Comparison of ENCODE assay signal across 8 mouse cellular contexts in genomic region chr5:52476826-52477225, GRCm38 (mm10). TPM values are rescaled to one million over a fixed set of nuclear protein-coding genes. Genes with fewer than 3 reads are reported as not detected.
DNase-seq lines count a peak whose midpoint lies in the region; ATAC-seq and TF ChIP-seq lines count a peak whose summit lies in the region.

No protein-coding gene starts in this region.

- no peak overlapping the region for H3K27ac ChIP-seq in cerebellum, adult 2 months (ENCODE audit: insufficient read depth, low read length)
- H3K27ac ChIP-seq in embryonic facial prominence, embryonic 13.5 days, result peak overlapping the region; percentile 24
- 0 out of 2 replicates have a peak overlapping the region, but pooled peaks have one; percentile 57 for H3K27ac ChIP-seq in hindbrain, embryonic 12.5 days
- H3K27ac ChIP-seq in midbrain, embryonic 10.5 days (replicated peaks), result peak overlapping the region; percentile 83

- no peaks in the 10 kb centered on the region for H3K27me3 ChIP-seq in cerebellum, adult 2 months (ENCODE audit: control insufficient read depth, insufficient read depth, low read length)
- peaks cover 16% of the 10 kb centered on the region for H3K27me3 ChIP-seq in embryonic facial prominence, embryonic 13.5 days
- H3K27me3 ChIP-seq in hindbrain, embryonic 12.5 days, result no peaks in the 10 kb centered on the region
- H3K27me3 ChIP-seq in midbrain, embryonic 10.5 days (ENCODE audit: low read depth, poor library complexity, severe bottlenecking), result peaks cover 22% of the 10 kb centered on the region

- H3K4me3 ChIP-seq in cerebellum, adult 2 months (replicated peaks; ENCODE audit: insufficient read depth, low read depth, low read length), result peak overlapping the region; percentile 45
- H3K4me3 ChIP-seq in embryonic facial prominence, embryonic 13.5 days, result peak overlapping the region; percentile 52
- H3K4me3 ChIP-seq in hindbrain, embryonic 12.5 days, result peak overlapping the region; percentile 42
- H3K4me3 ChIP-seq in midbrain, embryonic 10.5 days, result peak overlapping the region; percentile 56

- peak overlapping the region; percentile 63 for H3K9ac ChIP-seq in embryonic facial prominence, embryonic 13.5 days
- H3K9ac ChIP-seq in hindbrain, embryonic 12.5 days, result peak overlapping the region; percentile 49

- ATAC-seq in embryonic facial prominence, embryonic 13.5 days (ENCODE audit: insufficient number of reproducible peaks, insufficient read depth, low FRiP score, low TSS enrichment, low read depth), result no peak
- ATAC-seq in hindbrain, embryonic 12.5 days (ENCODE audit: low FRiP score), result 0 out of 2 replicates have a peak, but pooled peaks have one; percentile 39

- 23% methylated on average over 7 of the region's 7 CpGs for WGBS in cerebellum, adult 2 months
- 7% methylated on average over 7 of the region's 7 CpGs for WGBS in embryonic facial prominence, embryonic 13.5 days
- WGBS in hindbrain, embryonic 12.5 days, result 4% methylated on average over 7 of the region's 7 CpGs
- WGBS in midbrain, embryonic 10.5 days, result 8% methylated on average over 7 of the region's 7 CpGs

- 0 out of 2 replicates have a peak, but pooled peaks cover 7% of the 10 kb centered on the region for H3K9me3 ChIP-seq in embryonic facial prominence, embryonic 13.5 days
- peaks cover 5% of the 10 kb centered on the region; the same call in 1 of the 2 replicates for H3K9me3 ChIP-seq in hindbrain, embryonic 12.5 days (replicated peaks)
- H3K9me3 ChIP-seq in midbrain, embryonic 10.5 days (replicated peaks), result peaks cover 4% of the 10 kb centered on the region; the same call in 1 of the 2 replicates

- H3K4me2 ChIP-seq in embryonic facial prominence, embryonic 13.5 days, result peak overlapping the region; percentile 74
- peak overlapping the region; percentile 71 for H3K4me2 ChIP-seq in hindbrain, embryonic 12.5 days (replicated peaks)

- no peaks in the 10 kb centered on the region for H3K36me3 ChIP-seq in embryonic facial prominence, embryonic 13.5 days
- no peaks in the 10 kb centered on the region for H3K36me3 ChIP-seq in hindbrain, embryonic 12.5 days
- H3K36me3 ChIP-seq in midbrain, embryonic 10.5 days, result no peaks in the 10 kb centered on the region

- no peaks in the 10 kb centered on the region for H3K4me1 ChIP-seq in cerebellum, adult 2 months (ENCODE audit: control insufficient read depth, insufficient read depth, low read length)
- peaks cover 11% of the 10 kb centered on the region for H3K4me1 ChIP-seq in embryonic facial prominence, embryonic 13.5 days
- H3K4me1 ChIP-seq in hindbrain, embryonic 12.5 days, result peaks cover 15% of the 10 kb centered on the region
- peaks cover 19% of the 10 kb centered on the region for H3K4me1 ChIP-seq in midbrain, embryonic 10.5 days

- DNase-seq in cerebellum, adult 2 months, result no peak
- DNase-seq in cerebellum, adult 9-10 months, result no peak
- no peak for DNase-seq in midbrain, embryonic 10.5 days (ENCODE audit: low spot score)
- no peak for DNase-seq in spleen, adult 18-20 months
- no peak for DNase-seq in urinary bladder, adult 18-20 months (ENCODE audit: low spot score in 2 of 2)
- no peak for DNase-seq in spleen, postnatal 14 days (ENCODE audit: low spot score in 2 of 2)

- no peak for TF ChIP-seq POLR2A in cerebellum, adult 2 months (IDR thresholded peaks at IDR 0.05; ENCODE audit: borderline replicate concordance, insufficient read depth, low read length)

- TF ChIP-seq CTCF in cerebellum, adult 2 months (IDR thresholded peaks at IDR 0.05; ENCODE audit: borderline replicate concordance, insufficient read depth, low read depth, low read length), result no peak

RNA-seq across cellular contexts. Expression of gene Ccdc149, which starts 5.5 kb away (rescaled TPM):
- polyA plus RNA-seq in cerebellum, adult 2 months (2012; rRNA removed), result 29.0 and 30.4 TPM in 2 replicates
- 2.5 and 2.9 TPM in 2 replicates for polyA plus RNA-seq in embryonic facial prominence, embryonic 13.5 days (2015; fragmentation: Nextera tagmentation; extraction: Ambion mirVana)
- polyA plus RNA-seq in hindbrain, embryonic 12.5 days (2016; fragmentation: Nextera tagmentation; extraction: Ambion mirVana), result 5.1 and 6.1 TPM in 2 replicates
- polyA plus RNA-seq in midbrain, embryonic 10.5 days (2016; fragmentation: Nextera tagmentation; extraction: Ambion mirVana), result 1.9 and 2.9 TPM in 2 replicates
